Mouse (Mus musculus) liver, adult 2 months (tissue): ENCODE measurements at regions not wholly inside any gene's neighbourhood (a gene's known extent, or its start where the extent isn't known, plus 50 kb on each side); places are given as distances from the start of the nearest gene placed in this dataset.

Experiments used
- CTCF ChIP-seq: fragments of 200-500 bp; IDR thresholded peaks from 2 replicates; pipeline ENCODE4 v1.5.1; 2011; ENCODE audit warnings: low read depth, low read length, control low read depth
- POLR2A ChIP-seq: fragments of 200-500 bp; IDR thresholded peaks from 2 replicates; pipeline ENCODE4 v1.6.1; 2011; ENCODE audit warnings: low read length, control low read depth; ENCODE audit not compliant: insufficient read depth; ENCODE audit errors: extremely low read depth

- TF ChIP-seq POLR2A (no peak), CTCF (no peak)
Observed at GRCm38 (mm10) chr15:4264601-4265000, 110.7 kb upstream of the Plcxd3 start.
